Mouse (Mus musculus): ENCODE measurements around the gene Slc7a4. TPM values are rescaled to one million over a fixed set of nuclear protein-coding genes. Genes with fewer than 3 reads are reported as not detected.

Gene Slc7a4
- polyA plus RNA-seq, 1 experiment: 40.8 TPM

DNA sequence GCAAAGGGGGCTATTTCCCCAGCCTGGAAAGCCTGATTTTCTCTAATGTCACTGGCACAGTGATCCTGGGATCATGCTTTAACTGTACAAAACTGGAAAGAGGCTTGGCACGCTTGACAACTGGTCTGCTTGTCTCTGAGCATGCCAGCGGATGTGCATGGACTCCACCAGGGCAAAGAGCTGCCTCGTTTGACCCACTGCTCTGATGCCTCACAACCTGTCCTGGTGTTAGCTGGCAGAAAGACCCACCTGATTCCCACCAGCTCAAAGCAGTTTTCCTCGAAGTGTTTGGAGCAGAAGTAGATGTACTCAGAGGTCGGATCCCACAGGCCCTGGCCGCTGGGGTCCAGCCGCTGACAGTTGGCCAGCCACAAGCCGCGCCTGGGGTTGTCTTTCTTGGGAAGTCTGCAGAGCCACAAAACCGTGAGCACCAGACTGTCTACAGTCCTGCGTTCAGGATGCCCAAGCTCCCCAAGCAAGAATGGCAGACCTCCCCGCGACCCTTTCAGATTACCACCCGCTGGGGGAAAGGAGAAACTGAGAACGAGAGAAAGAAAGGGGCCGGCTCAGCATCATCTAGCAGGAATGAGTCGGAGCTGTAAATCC is 52.9 kb downstream of the Slc7a4 start:
- 2% methylated on average over 17 of the region's 17 CpGs for WGBS
- Histone ChIP-seq H3K27me3 (ENCODE audit: control insufficient read depth, insufficient read depth, low read length) (no peaks in the 10 kb centered on the region), H3K4me1 (ENCODE audit: control insufficient read depth, insufficient read depth, low read length) (no peaks in the 10 kb centered on the region; the same call in 1 of the 2 replicates), H3K4me3 (replicated peaks; ENCODE audit: insufficient read depth, low read depth, low read length) (peak overlapping the region; percentile 85), H3K27ac (ENCODE audit: insufficient read depth, low read length) (peak overlapping the region; percentile 26; the same call in 1 of the 2 replicates)
- DNase-seq: peak in 1 of 2 experiments; percentile 33
- TF ChIP-seq CTCF (IDR thresholded peaks at IDR 0.05; ENCODE audit: borderline replicate concordance, insufficient read depth, low read depth, low read length) (no peak), POLR2A (IDR thresholded peaks at IDR 0.05; ENCODE audit: borderline replicate concordance, insufficient read depth, low read length) (no peak)

DNA sequence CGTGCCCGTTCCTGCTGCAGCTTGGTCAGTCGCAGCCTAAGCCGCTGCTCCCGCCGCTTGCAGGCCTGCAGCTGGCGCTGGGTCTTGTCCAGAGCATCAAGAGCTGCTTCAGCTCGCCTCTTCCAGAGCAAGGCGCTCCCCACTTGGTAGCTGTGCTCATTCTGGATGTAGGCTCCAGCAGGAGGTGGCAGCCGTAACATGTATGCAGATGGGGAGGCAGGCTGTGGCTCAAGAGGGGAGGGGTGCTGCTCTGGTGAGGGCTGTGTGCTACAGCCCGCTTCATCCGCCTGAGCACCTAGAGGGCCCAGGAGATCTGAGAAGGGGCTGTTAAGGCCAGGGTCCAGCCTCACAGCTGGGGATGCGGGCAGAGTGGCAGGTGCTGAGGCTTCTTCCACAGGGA is 54.7 kb downstream of the Slc7a4 start:
- Histone ChIP-seq H3K4me3 (replicated peaks; ENCODE audit: insufficient read depth, low read depth, low read length) (no peak overlapping the region), H3K4me1 (ENCODE audit: control insufficient read depth, insufficient read depth, low read length) (no peaks in the 10 kb centered on the region; the same call in 1 of the 2 replicates), H3K27ac (ENCODE audit: insufficient read depth, low read length) (no peak overlapping the region), H3K27me3 (ENCODE audit: control insufficient read depth, insufficient read depth, low read length) (no peaks in the 10 kb centered on the region)
- TF ChIP-seq POLR2A (IDR thresholded peaks at IDR 0.05; ENCODE audit: borderline replicate concordance, insufficient read depth, low read length) (no peak), CTCF (IDR thresholded peaks at IDR 0.05; ENCODE audit: borderline replicate concordance, insufficient read depth, low read depth, low read length) (no peak)
- peak in 1 of 2 experiments; percentile 18 for DNase-seq
- 65% methylated on average over 13 of the region's 13 CpGs for WGBS

DNA sequence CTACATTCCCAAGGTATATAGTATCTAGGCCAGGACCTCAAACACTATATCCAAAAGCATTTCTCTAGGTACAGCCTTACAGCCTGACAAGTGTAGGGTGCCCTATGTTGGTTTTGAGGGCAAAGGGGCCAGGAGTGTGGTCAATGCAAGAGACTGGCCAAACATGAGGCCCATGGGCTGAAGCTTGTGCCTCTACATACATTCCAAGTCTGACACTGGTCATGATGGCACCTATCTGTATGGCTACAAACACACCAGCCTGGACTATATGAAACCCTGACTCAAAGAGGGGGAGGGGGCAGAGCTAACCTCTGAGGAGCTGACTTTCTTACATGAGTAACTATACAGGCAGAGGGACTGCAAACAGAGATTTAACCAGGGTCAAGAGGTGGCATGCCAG is 55.4 kb downstream of the Slc7a4 start:
- Histone ChIP-seq H3K4me3 (replicated peaks; ENCODE audit: insufficient read depth, low read depth, low read length) (no peak overlapping the region), H3K27ac (ENCODE audit: insufficient read depth, low read length) (no peak overlapping the region), H3K4me1 (ENCODE audit: control insufficient read depth, insufficient read depth, low read length) (no peaks in the 10 kb centered on the region; the same call in 1 of the 2 replicates), H3K27me3 (ENCODE audit: control insufficient read depth, insufficient read depth, low read length) (no peaks in the 10 kb centered on the region)
- TF ChIP-seq POLR2A (IDR thresholded peaks at IDR 0.05; ENCODE audit: borderline replicate concordance, insufficient read depth, low read length) (no peak), CTCF (IDR thresholded peaks at IDR 0.05; ENCODE audit: borderline replicate concordance, insufficient read depth, low read depth, low read length) (no peak)
- no peak for DNase-seq

DNA sequence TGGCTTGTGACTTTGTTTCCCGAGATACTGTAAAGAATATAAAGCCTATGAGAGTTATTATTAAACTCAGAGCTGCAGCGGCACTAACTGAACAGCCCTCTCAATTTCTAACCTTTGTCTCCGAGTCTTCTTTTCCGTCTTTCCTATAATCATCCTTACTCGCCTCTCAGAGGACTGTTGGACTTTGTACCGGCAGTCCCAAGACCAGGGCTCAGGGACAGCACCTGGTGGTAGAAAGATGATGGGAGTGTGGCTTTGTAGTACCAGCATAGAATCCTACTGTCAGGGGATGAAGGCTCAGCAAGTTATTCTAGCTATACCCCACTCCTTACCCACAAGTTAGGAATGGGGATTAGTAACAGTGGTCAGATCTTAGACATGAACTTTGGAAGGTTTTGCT is 56.8 kb downstream of the Slc7a4 start:
- DNase-seq: no peak
- WGBS: 87% methylated on average over 6 of the region's 6 CpGs
- no peaks in the 10 kb centered on the region for H3K27me3 ChIP-seq (ENCODE audit: control insufficient read depth, insufficient read depth, low read length)
- TF ChIP-seq CTCF (IDR thresholded peaks at IDR 0.05; ENCODE audit: borderline replicate concordance, insufficient read depth, low read depth, low read length): no peak
- no peak for TF ChIP-seq POLR2A (IDR thresholded peaks at IDR 0.05; ENCODE audit: borderline replicate concordance, insufficient read depth, low read length)
- H3K4me1 ChIP-seq (ENCODE audit: control insufficient read depth, insufficient read depth, low read length): no peaks in the 10 kb centered on the region
- no peak overlapping the region for H3K27ac ChIP-seq (ENCODE audit: insufficient read depth, low read length)
- H3K4me3 ChIP-seq (replicated peaks; ENCODE audit: insufficient read depth, low read depth, low read length): no peak overlapping the region

DNA sequence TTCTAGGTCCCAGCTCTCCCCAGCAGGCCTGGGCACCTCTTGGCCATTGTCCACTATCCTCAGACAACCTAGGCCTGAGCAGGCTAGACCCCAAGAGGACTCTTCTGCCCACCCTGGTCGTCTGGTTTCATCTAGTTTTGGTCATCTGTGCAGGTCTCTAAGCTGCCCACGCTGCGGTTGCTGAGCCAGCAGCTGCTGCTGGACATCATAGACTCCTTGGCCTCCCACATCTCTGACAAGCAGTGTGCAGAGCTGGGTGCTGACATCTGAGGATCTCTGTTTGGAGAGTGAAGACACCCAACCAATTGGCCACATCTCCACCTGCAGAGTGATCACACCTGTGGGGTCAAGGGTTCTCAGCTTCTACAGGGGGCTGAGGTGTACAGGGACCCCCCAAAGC is 57.5 kb downstream of the Slc7a4 start:
- 70% methylated on average over 3 of the region's 3 CpGs for WGBS
- Histone ChIP-seq H3K27ac (ENCODE audit: insufficient read depth, low read length) (no peak overlapping the region), H3K4me1 (ENCODE audit: control insufficient read depth, insufficient read depth, low read length) (no peaks in the 10 kb centered on the region), H3K27me3 (ENCODE audit: control insufficient read depth, insufficient read depth, low read length) (no peaks in the 10 kb centered on the region), H3K4me3 (replicated peaks; ENCODE audit: insufficient read depth, low read depth, low read length) (no peak overlapping the region)
- TF ChIP-seq POLR2A (IDR thresholded peaks at IDR 0.05; ENCODE audit: borderline replicate concordance, insufficient read depth, low read length) (no peak), CTCF (IDR thresholded peaks at IDR 0.05; ENCODE audit: borderline replicate concordance, insufficient read depth, low read depth, low read length) (no peak)
- peak in 1 of 2 experiments; percentile 21 for DNase-seq

DNA sequence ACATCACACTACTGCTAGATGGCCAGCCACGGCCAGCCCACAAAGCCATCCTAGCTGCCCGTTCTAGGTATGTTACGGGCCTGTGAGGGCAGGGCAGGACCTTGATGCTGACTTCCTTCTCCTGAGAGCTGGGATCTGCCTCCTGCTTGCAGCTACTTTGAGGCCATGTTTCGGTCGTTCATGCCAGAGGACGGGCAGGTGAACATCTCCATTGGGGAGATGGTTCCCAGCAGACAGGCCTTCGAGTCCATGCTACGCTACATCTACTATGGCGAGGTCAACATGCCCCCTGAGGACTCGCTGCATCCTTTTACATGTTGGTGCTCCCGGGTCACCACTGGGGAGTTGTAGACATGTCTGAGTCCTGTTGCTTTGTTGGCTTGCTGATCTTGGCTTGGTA is 58.9 kb downstream of the Slc7a4 start:
- peak in 1 of 2 experiments; percentile 11 for DNase-seq
- no peak for TF ChIP-seq CTCF (IDR thresholded peaks at IDR 0.05; ENCODE audit: borderline replicate concordance, insufficient read depth, low read depth, low read length)
- TF ChIP-seq POLR2A (IDR thresholded peaks at IDR 0.05; ENCODE audit: borderline replicate concordance, insufficient read depth, low read length): no peak
- H3K4me1 ChIP-seq (ENCODE audit: control insufficient read depth, insufficient read depth, low read length): no peaks in the 10 kb centered on the region
- 87% methylated on average over 11 of the region's 11 CpGs for WGBS
- H3K27ac ChIP-seq (ENCODE audit: insufficient read depth, low read length): no peak overlapping the region
- no peak overlapping the region for H3K4me3 ChIP-seq (replicated peaks; ENCODE audit: insufficient read depth, low read depth, low read length)
- no peaks in the 10 kb centered on the region for H3K27me3 ChIP-seq (ENCODE audit: control insufficient read depth, insufficient read depth, low read length)

Other genes with a start within 250 kb of the Slc7a4 start
- gene Snap29, start 177.2 kb downstream of the Slc7a4 start, polyA plus RNA-seq (2012; rRNA removed): 9.4 and 10.1 TPM in 2 replicates
- gene Pi4ka, start 176.9 kb downstream of the Slc7a4 start, polyA plus RNA-seq (2012; rRNA removed): 251 and 265 TPM in 2 replicates
- gene Crkl, start 131.2 kb downstream of the Slc7a4 start, polyA plus RNA-seq (2012; rRNA removed): 37.9 and 41.0 TPM in 2 replicates
- 472 and 503 TPM in 2 replicates for gene Aifm3, start 93.6 kb downstream of the Slc7a4 start, polyA plus RNA-seq (2012; rRNA removed)
- 240 and 242 TPM in 2 replicates for gene Lztr1, start 74.5 kb downstream of the Slc7a4 start, polyA plus RNA-seq (2012; rRNA removed)
- gene Thap7, start 52.1 kb downstream of the Slc7a4 start, polyA plus RNA-seq (2012; rRNA removed): 74.3 TPM in 2 replicates
- 0.36 and 0.89 TPM in 2 replicates for gene Lrrc74b, start 22.0 kb downstream of the Slc7a4 start, polyA plus RNA-seq (2012; rRNA removed)
- 4.8 and 6.5 TPM in 2 replicates for gene P2rx6, start 21.3 kb downstream of the Slc7a4 start, polyA plus RNA-seq (2012; rRNA removed)
- 113 and 125 TPM in 2 replicates for gene Smpd4, start 36.1 kb upstream of the Slc7a4 start, polyA plus RNA-seq (2012; rRNA removed)
- gene Ccdc74a, start 63.3 kb upstream of the Slc7a4 start, polyA plus RNA-seq (2012; rRNA removed): 112 and 123 TPM in 2 replicates
- gene Med15, start 149.7 kb upstream of the Slc7a4 start, polyA plus RNA-seq (2012; rRNA removed): 73.1 and 78.7 TPM in 2 replicates
- gene Klhl22, start 176.4 kb upstream of the Slc7a4 start, polyA plus RNA-seq (2012; rRNA removed): 101 and 106 TPM in 2 replicates
- gene Scarf2, start 214.1 kb upstream of the Slc7a4 start, polyA plus RNA-seq (2012; rRNA removed): 2.1 and 2.5 TPM in 2 replicates
- 4.3 and 4.7 TPM in 2 replicates for gene B830017H08Rik, start 249.9 kb upstream of the Slc7a4 start, polyA plus RNA-seq (2012; rRNA removed)